Mouse (Mus musculus) midbrain, embryonic 12.5 days (tissue): Measurements from ENCODE around the gene Fbxl5. TPM values are rescaled to one million over a fixed set of nuclear protein-coding genes. Genes with fewer than 3 reads are reported as not detected.

Source experiments
- ATAC-seq: fragments of 200-750 bp; cut with Nextera tagmentation; 2 replicates; pipeline ENCODE4 v1.8.0; 2017; ENCODE audit warnings: low read depth, moderate TSS enrichment, moderate library complexity; ENCODE audit not compliant: low FRiP score
- H3K27ac ChIP-seq: fragments of 300-500 bp; sonication (generic); replicated peaks from 2 replicates; pipeline ENCODE4 v1.5.1; 2016; ENCODE audit warnings: mild to moderate bottlenecking
- H3K27me3 ChIP-seq: fragments of 300-500 bp; sonication (generic); 2 replicates; pipeline ENCODE4 v1.6.1; 2016; ENCODE audit warnings: mild to moderate bottlenecking
- H3K36me3 ChIP-seq: fragments of 300-500 bp; sonication (generic); 2 replicates; pipeline ENCODE4 v1.6.1; 2016
- H3K4me1 ChIP-seq: fragments of 300-500 bp; sonication (generic); 2 replicates; pipeline ENCODE4 v1.6.1; 2016
- H3K4me2 ChIP-seq: fragments of 300-500 bp; sonication (generic); replicated peaks from 2 replicates; pipeline ENCODE4 v1.6.1; 2016; ENCODE audit warnings: mild to moderate bottlenecking, moderate library complexity
- H3K4me3 ChIP-seq: fragments of 300-500 bp; sonication (generic); 2 replicates; pipeline ENCODE4 v1.5.1; 2016; ENCODE audit warnings: mild to moderate bottlenecking
- H3K9ac ChIP-seq: fragments of 300-500 bp; sonication (generic); replicated peaks from 2 replicates; pipeline ENCODE4 v1.6.1; 2016; ENCODE audit warnings: mild to moderate bottlenecking, moderate library complexity
- H3K9me3 ChIP-seq: fragments of 300-500 bp; sonication (generic); 2 replicates; pipeline ENCODE4 v1.6.1; 2016; ENCODE audit warnings: mild to moderate bottlenecking
- WGBS: fragments of 180-500 bp; shearing (Covaris S2); methylation state at CpG from one replicate; pipeline ENCODE4 v1.1.7; 2016; 5-methylcytosine and 5-hydroxymethylcytosine counted together
- polyA plus RNA-seq: library from polyadenylated mRNA; unstranded; fragments of >200 nt; fragmentation: Nextera tagmentation; extraction: Ambion mirVana; gene quantifications from 2 replicates; pipeline ENCODE4 v1.2.1, GENCODE M21; 2016

The Fbxl5 gene
- polyA plus RNA-seq, 1 experiment from 2014 or later, result 61.8 TPM

GRCm38 (mm10) chr5:43824580-43824979 is 3.1 kb upstream of the Fbxl5 start:
- H3K27ac ChIP-seq, result no peak overlapping the region
- no peaks in the 10 kb centered on the region for H3K27me3 ChIP-seq
- 90% methylated on average over 3 of the region's 3 CpGs for WGBS
- no peak overlapping the region for H3K9ac ChIP-seq
- no peak overlapping the region for H3K4me2 ChIP-seq
- no peak for ATAC-seq
- no peak overlapping the region for H3K4me3 ChIP-seq
- H3K9me3 ChIP-seq, result no peaks in the 10 kb centered on the region
- no peaks in the 10 kb centered on the region for H3K36me3 ChIP-seq
- no peaks in the 10 kb centered on the region for H3K4me1 ChIP-seq

DNA sequence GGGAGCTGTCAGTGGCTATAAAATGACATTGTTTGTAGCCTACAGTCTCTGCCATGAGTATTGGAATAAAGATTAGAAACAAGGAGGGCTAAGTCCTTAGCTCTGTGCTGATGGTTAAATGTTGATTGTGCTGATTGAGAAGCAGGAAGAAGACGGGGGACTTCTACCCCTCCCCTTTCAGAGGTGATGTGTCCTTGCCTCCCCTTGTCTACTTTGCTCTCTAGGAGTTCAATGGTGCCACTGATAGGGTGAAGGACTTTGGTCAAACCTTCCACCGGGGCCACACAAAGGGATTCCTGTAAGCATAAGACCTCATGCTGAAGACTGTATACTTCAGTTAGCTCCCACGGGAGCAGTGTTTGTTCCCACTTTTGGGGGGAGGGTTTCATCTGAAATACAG is 1.4 kb upstream of the Fbxl5 start:
- H3K4me1 ChIP-seq, result no peaks in the 10 kb centered on the region
- H3K36me3 ChIP-seq, result no peaks in the 10 kb centered on the region
- no peak overlapping the region for H3K27ac ChIP-seq
- no peak for ATAC-seq
- WGBS, result 86% methylated on average over 3 of the region's 3 CpGs
- H3K4me2 ChIP-seq, result no peak overlapping the region
- H3K9ac ChIP-seq, result no peak overlapping the region
- H3K4me3 ChIP-seq, result no peak overlapping the region
- no peaks in the 10 kb centered on the region for H3K27me3 ChIP-seq
- H3K9me3 ChIP-seq, result no peaks in the 10 kb centered on the region

DNA sequence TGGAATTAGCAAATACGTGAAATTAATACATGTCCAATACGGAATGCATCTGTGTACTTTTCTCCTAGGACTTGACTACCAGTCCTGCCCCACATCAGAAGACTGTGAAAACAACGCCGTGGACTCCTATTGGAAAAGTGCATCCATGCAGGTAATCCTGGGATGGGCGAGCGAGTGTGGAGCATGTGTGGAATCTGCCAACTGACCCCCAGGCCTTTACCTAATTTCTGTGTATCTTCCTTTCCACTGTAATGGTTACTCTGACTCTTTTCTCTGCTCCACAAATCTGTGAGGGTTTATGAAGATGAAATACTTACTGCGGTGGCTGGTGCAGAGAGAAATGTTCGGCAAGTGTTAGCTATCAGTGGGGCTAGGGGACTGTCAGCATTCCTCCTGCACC is 761 bp upstream of the Fbxl5 start:
- WGBS, result 68% methylated on average over 8 of the region's 8 CpGs
- no peak overlapping the region for H3K4me3 ChIP-seq

DNA sequence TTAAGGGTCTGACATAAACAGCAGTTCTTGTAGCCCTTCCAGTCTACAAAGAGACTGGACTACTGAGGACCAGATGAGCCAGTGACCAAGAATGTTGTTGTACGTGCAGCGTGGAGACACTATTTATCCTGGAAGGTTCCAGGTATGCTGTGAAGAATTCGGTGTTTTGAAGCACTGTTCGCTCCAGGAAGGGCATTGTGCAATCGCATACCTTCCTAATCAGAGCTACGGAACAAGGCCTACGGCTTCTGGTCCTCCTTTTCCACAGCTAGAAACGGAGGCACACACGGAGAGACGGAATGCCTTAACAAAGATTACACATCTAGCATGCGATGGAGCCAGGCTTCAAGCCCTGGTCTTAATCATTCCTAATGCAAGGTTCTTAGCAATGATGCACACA is 653 bp downstream of the Fbxl5 start:
- Histone ChIP-seq H3K27ac (no peak overlapping the region), H3K36me3 (no peaks in the 10 kb centered on the region), H3K9me3 (no peaks in the 10 kb centered on the region), H3K27me3 (no peaks in the 10 kb centered on the region), H3K4me1 (no peaks in the 10 kb centered on the region), H3K4me3 (no peak overlapping the region), H3K4me2 (no peak overlapping the region), H3K9ac (no peak overlapping the region)
- WGBS, result 90% methylated on average over 11 of the region's 11 CpGs
- no peak for ATAC-seq

More for the DNA sequence above, 761 bp upstream of the Fbxl5 start:
- no peak overlapping the region for H3K9ac ChIP-seq
- ATAC-seq, result no peak
- no peaks in the 10 kb centered on the region for H3K27me3 ChIP-seq
- no peaks in the 10 kb centered on the region for H3K4me1 ChIP-seq
- H3K36me3 ChIP-seq, result no peaks in the 10 kb centered on the region
- no peaks in the 10 kb centered on the region for H3K9me3 ChIP-seq
- no peak overlapping the region for H3K27ac ChIP-seq
- no peak overlapping the region for H3K4me2 ChIP-seq

DNA sequence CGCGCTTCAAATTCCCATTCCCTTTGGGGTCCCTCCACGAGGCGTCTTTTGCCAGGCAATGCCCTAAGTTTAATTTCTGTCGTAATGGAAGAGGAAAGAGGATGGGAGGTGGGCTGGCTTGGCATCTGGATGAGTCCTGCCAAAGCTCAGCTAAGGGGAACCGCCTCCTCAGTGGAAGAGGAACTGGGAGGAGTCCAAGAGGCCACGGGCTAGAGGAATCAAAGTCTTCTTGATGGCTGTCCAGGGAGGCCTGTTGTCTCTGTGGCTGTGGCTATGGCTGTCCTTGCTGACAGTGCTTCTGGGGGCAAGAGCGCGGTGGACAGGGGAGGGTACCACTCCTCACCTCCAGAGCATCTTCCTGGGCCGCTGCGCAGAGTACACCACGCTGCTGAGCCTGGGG is 2.7 kb downstream of the Fbxl5 start, which contains the start of gene Bst1:
TSS of gene Bst1 (plus strand) at position 191 of the 400 bp plus-strand sequence.
- WGBS, result 51% methylated on average over 12 of the region's 12 CpGs
- H3K27ac ChIP-seq, result no peak within 1 kb of the TSS
- no peak for ATAC-seq

GRCm38 (mm10) chr5:43815769-43816168 is 5.7 kb downstream of the Fbxl5 start:
- Histone ChIP-seq H3K9ac (no peak overlapping the region), H3K4me2 (no peak overlapping the region), H3K36me3 (no peaks in the 10 kb centered on the region), H3K4me1 (no peaks in the 10 kb centered on the region), H3K9me3 (no peaks in the 10 kb centered on the region), H3K27ac (no peak overlapping the region), H3K27me3 (no peaks in the 10 kb centered on the region), H3K4me3 (no peak overlapping the region)
- WGBS, result 64% methylated on average over 1 of the region's 1 CpGs
- no peak for ATAC-seq

More for the DNA sequence above, 2.7 kb downstream of the Fbxl5 start, which contains the start of gene Bst1:
- Histone ChIP-seq H3K27me3 (no peaks in the 10 kb centered on the region), H3K4me2 (no peak within 1 kb of the TSS), H3K4me3 (no peak within 1 kb of the TSS), H3K9me3 (no peaks in the 10 kb centered on the region), H3K36me3 (no peaks in the 10 kb centered on the region), H3K4me1 (no peaks in the 10 kb centered on the region), H3K9ac (no peak within 1 kb of the TSS)

DNA sequence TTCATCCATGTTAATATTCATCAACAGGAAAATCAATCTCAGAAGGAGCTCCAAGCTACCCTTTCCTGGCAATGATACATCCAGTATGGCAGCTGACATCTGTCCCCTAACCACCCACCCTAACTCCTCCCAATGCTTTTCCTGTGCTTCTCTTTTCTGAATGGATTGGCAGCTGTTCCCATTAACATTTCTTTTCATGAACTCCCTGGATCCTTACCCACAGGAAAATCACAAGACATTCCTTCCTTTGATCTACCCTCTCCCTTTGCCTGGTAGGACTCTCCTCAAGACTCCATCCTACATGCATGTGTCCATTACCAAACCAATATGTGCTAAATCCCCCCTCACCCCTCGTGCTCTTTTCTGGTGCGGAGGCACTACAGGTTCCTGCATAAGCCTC is 6.9 kb downstream of the Fbxl5 start:
- Histone ChIP-seq H3K36me3 (no peaks in the 10 kb centered on the region), H3K4me1 (no peaks in the 10 kb centered on the region), H3K27me3 (no peaks in the 10 kb centered on the region), H3K4me2 (no peak overlapping the region), H3K4me3 (no peak overlapping the region), H3K9ac (no peak overlapping the region), H3K27ac (no peak overlapping the region), H3K9me3 (no peaks in the 10 kb centered on the region)
- no peak for ATAC-seq
- 78% methylated on average over 2 of the region's 2 CpGs for WGBS

DNA sequence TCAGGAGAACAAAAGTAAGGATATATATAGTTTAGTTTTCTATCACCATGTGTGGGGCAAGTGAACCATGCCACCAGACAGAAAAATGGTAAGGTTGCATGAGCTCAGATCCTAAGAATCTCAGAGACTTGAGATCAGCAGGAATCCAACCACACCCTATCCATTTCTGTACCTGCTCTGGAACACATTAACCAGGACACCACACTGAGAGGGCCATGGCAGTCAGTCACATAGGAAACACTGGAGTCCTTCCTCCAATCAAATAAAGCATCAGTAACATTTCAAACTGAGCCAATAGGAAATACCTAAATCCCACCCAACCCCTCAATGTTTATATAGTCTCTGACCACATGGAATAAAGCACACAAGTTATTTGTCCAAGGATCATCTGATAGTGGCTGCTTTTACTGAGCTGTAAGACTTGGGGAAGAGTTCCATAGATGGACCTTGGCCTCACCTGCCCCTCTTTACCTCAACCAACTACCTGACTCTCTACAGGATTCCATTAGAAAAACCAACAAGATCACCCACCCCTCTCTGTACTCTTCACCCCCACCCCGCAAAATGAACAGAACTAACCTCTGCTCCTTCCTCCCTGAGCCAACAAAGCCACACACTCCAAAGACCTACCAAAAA is 10.9 kb downstream of the Fbxl5 start:
- no peak overlapping the region for H3K4me2 ChIP-seq
- 76% methylated on average over 1 of the region's 1 CpGs for WGBS
- no peaks in the 10 kb centered on the region for H3K9me3 ChIP-seq
- no peaks in the 10 kb centered on the region for H3K36me3 ChIP-seq
- no peaks in the 10 kb centered on the region; the same call in 1 of the 2 replicates for H3K27me3 ChIP-seq
- no peak overlapping the region for H3K4me3 ChIP-seq
- H3K27ac ChIP-seq, result no peak overlapping the region
- H3K4me1 ChIP-seq, result no peaks in the 10 kb centered on the region; the same call in 1 of the 2 replicates
- no peak overlapping the region for H3K9ac ChIP-seq
- ATAC-seq, result no peak

GRCm38 (mm10) chr5:43807744-43808696 is 13.4 kb downstream of the Fbxl5 start:
- H3K4me1 ChIP-seq, result no peaks in the 10 kb centered on the region; the same call in 1 of the 2 replicates
- no peaks in the 10 kb centered on the region for H3K36me3 ChIP-seq
- peak overlapping the region; percentile 48 for H3K4me3 ChIP-seq
- H3K4me2 ChIP-seq, result peak overlapping the region; percentile 62
- no peaks in the 10 kb centered on the region; the same call in 1 of the 2 replicates for H3K27me3 ChIP-seq
- H3K9me3 ChIP-seq, result no peaks in the 10 kb centered on the region
- peak overlapping the region; percentile 75 for H3K9ac ChIP-seq
- peak; percentile 97 for ATAC-seq
- 4% methylated on average over 48 of the region's 48 CpGs for WGBS
- H3K27ac ChIP-seq, result peak overlapping the region; percentile 83

DNA sequence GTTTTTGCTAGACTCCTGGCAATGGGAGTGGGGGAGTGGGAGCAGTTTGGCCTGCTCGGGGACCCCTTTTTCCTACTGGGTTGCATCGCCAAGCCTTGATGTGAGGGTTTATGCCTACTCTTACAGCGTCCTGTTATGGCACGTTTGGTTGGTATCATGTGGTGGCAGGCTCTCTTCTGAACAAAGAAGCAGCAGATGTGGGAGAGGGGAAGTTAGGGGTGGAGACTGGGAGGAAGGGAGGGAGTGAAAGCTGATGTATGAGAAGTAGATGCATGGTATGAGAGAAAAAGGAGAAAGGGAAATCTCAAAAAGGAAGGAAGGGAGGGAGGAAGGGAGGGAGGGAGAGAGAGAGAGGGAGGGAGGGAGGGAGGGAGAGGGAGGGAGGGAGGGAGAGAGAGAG is 14.5 kb downstream of the Fbxl5 start:
- ATAC-seq, result no peak
- no peaks in the 10 kb centered on the region for H3K36me3 ChIP-seq
- H3K4me2 ChIP-seq, result no peak overlapping the region
- no peak overlapping the region for H3K9ac ChIP-seq
- H3K27ac ChIP-seq, result no peak overlapping the region
- H3K4me3 ChIP-seq, result no peak overlapping the region
- 70% methylated on average over 4 of the region's 4 CpGs for WGBS
- no peaks in the 10 kb centered on the region; the same call in 1 of the 2 replicates for H3K4me1 ChIP-seq
- no peaks in the 10 kb centered on the region for H3K9me3 ChIP-seq
- H3K27me3 ChIP-seq, result no peaks in the 10 kb centered on the region; the same call in 1 of the 2 replicates

- ATAC-seq, result no peak
- WGBS, result 95% methylated on average over 7 of the region's 7 CpGs
- no peak overlapping the region for H3K9ac ChIP-seq
Observed at GRCm38 (mm10) chr5:43806340-43806739, 15.1 kb downstream of the Fbxl5 start.

DNA sequence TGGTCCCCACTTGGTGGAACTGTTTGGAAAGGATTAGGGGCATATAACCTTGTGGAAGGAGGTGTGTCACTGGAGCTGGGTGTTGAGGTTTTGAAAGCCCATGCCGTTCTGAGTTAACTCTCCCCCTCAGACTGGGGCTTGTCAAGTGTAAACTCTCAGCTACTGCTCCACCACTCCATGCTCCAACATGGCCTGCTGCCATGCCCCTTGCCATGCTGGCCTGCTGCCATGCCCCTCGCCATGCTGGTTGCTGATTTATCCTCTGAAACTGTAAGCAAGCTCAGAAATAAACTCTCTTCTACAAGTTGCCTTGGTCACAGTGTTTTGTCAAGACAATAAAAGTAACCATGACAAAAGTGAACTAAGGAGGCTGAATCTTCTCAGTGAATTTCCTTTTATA is 16.0 kb downstream of the Fbxl5 start:
- no peak overlapping the region for H3K9ac ChIP-seq
- no peak for ATAC-seq
- no peak overlapping the region for H3K4me3 ChIP-seq
- no peak overlapping the region for H3K27ac ChIP-seq
- no peaks in the 10 kb centered on the region for H3K36me3 ChIP-seq
- no peaks in the 10 kb centered on the region for H3K9me3 ChIP-seq
- 86% methylated on average over 2 of the region's 2 CpGs for WGBS
- no peaks in the 10 kb centered on the region; the same call in 1 of the 2 replicates for H3K27me3 ChIP-seq
- no peaks in the 10 kb centered on the region; the same call in 1 of the 2 replicates for H3K4me1 ChIP-seq
- no peak overlapping the region for H3K4me2 ChIP-seq

More at GRCm38 (mm10) chr5:43806340-43806739, 15.1 kb downstream of the Fbxl5 start:
- Histone ChIP-seq H3K27me3 (no peaks in the 10 kb centered on the region; the same call in 1 of the 2 replicates), H3K9me3 (no peaks in the 10 kb centered on the region), H3K4me3 (no peak overlapping the region), H3K4me1 (no peaks in the 10 kb centered on the region; the same call in 1 of the 2 replicates), H3K4me2 (no peak overlapping the region), H3K27ac (no peak overlapping the region), H3K36me3 (no peaks in the 10 kb centered on the region)
